Mouse (Mus musculus): ENCODE results near the gene Zbtb7b.

DNA sequence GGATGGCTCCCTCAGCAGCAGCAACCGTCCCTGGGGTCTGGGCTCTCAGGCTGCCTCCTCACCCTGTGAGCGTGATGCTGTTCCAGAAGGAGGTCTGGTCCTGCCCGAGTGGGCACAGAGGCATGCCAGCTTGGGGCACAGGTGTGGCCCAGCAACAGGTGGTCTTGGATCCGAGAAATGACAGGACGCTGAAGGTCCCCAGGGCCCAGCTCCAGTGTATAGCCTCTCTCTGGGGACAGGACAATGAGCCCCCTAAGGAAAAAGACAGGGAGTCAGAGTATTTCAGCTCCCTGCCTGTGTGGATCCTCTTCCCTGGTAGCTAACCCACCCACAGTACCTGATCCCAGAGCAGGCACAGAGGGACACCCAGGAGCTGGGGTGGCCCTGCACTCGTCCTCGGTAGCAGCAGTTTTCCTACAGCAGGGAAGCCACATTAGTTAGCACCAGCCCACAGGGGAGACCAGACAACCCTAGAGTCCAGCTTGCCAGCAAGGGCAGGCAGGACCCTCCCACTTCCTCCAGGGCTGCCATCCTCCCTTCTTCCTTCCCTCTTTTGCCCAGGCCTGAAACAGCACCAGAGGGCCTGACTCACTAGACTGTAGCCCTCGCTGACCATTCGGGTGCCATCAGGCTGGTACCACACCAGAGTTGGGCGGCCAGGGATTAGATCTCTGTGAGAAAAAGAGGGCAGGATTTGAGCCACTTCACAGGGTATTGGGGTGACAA lies 47.6 kb downstream of the Zbtb7b start:
- TF ChIP-seq CTCF (IDR thresholded peaks at IDR 0.05; ENCODE audit: low read depth) = no peak
- no peak for TF ChIP-seq EP300 (IDR thresholded peaks at IDR 0.05; ENCODE audit: low read depth)
